Mouse (Mus musculus) thymus, postnatal 4 days (tissue): ENCODE results near the gene Actn1.

Experiments used
- DNase-seq: peaks from one replicate; pipeline ENCODE4 v3.0.0; 2021

Actn1 gene

GRCm38 (mm10) chr12:80258520-80259215 is 1.5 kb downstream of the Actn1 start:
- peak; percentile 58 for DNase-seq

DNA sequence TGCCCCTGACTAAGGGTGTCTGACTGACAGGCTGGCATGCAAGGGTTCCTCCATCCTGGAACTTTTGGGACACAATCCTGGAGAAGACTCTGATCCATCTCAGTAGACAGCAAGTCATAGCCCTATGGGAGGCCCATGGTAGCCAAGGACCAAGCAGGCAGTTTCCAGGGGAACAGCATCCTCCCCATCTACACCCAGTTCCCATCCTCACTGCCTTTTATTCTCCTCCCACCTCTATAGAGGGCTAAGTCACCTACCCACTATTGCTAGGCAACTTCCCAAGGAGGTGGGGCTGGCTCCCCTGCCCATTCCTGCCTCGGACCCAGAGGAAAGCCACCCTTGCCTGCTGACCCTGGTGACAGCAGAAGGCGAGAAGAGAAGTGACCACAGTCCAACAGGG is 8.2 kb downstream of the Actn1 start:
- no peak for DNase-seq

GRCm38 (mm10) chr12:80251554-80251953 is 8.6 kb downstream of the Actn1 start:
- no peak for DNase-seq

- DNase-seq: no peak
These were observed 10.6 kb downstream of the Actn1 start for GRCm38 (mm10) chr12:80249539-80249938.

DNA sequence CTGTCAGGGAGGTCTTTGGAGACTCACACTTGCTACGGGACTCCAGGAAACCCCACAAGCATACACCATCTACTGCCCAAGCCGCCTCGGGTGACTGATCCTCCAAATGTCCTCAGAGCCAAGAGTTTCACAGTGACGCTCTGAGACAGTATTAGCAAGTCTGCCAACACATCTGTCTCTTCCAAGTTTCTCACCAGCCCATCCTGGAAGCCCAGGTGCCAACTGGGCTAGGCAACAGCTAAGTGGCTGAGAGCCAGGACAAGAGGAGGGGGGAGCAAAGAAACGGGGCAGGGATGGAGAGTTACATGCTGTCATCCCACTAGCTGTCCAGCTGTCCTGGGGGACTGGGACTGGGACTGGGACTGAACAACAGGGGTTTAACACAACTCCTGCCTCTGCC is 13.1 kb downstream of the Actn1 start:
- no peak for DNase-seq

DNA sequence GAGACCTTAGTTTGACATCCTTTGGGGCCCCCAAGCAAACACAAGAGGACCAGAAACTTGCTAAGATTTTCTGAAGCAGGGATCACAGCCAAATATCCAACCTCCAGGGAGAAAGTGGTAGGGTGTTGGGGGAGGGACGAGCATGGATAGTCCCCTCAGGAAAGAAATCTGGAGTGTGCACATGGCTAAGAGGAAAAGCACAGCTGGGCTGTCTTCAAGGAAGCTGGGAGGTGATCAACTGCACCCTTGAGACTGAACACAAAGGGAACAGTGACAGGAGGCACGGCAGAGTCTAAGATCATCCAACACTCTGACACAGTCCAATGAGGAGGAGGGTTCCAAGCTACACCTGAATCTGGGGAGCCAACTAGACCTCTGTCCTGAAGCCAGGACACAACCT is 13.7 kb downstream of the Actn1 start:
- no peak for DNase-seq

- DNase-seq: no peak
These were observed 15.4 kb downstream of the Actn1 start for GRCm38 (mm10) chr12:80244755-80245154.

GRCm38 (mm10) chr12:80244127-80244526 is 16.0 kb downstream of the Actn1 start:
- DNase-seq: no peak

DNA sequence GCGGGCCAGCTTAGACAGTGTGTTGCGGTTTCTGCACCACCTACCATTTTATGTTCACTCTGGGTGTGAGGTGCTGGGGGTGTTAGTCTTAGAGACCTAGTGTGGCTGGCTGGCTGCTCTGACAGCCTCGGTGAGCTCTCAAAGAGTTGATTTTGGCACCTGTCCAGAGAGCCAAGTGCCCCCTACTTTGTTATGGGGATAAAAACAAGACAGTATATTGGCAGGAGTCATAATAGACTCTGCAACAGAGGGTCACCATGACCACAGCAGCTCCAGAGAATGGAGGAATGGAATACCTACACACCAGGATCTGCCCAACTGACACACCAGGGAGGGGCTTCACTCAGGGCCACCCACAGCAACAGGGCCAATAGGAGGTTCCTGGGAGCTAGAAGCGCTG is 16.8 kb downstream of the Actn1 start:
- DNase-seq: no peak

DNA sequence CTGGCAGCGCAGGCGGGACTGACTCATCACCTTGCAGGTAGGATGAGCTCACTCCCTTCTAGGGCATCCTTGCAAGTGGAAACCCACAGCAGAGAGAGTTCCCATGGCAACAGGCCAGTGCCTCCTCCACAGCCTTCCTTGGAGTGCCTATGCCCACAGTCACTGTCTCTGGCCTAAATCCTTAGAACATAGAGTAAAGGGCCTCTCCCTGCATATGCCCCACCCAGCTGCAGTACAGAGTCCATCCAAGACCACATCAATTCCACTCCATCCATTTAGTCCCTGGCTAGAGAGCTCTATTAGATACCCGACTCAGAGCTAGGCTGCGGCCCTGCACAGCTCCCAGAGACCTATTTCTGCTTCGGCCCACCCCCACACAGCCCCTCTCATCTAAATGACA is 20.7 kb downstream of the Actn1 start:
- DNase-seq: no peak

DNA sequence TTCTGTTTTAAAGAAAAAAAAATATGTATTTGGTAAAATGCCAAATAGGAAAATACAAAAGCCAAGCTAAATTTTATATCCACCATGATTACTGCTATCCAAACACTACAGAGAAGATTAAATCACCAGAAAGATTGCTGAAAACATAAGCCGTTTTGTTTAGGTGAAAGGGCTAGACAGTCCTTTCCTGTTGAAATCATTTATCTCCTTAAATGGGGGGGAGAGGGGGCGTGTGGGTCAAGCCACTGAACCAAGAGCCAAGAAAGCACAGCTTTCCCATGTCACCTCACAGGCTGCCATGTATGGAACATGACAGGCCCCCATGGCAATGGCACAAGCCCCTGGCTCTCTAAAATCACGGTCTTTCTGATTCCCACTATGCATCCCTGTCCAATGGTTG is 21.6 kb downstream of the Actn1 start:
- DNase-seq: no peak

GRCm38 (mm10) chr12:80235295-80235694 is 24.9 kb downstream of the Actn1 start:
- no peak for DNase-seq

DNA sequence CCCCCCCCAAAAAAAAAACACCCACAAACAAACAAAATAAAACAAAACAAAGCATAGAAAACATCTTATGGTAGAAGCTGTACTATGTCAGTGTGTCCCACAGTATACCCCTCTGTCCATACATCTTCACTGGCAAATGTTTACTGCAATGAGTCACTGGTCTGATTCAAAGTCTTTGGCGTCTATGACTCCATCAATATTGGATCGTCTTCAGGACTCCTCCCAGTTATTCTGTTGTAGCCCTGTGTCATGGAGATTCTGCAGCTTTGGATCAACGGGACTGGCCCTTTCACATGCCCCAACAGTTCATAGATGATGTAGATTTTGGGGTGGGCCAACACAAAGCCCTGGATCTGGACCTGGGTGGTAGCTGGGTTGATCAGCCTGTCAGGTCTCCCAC is 25.9 kb downstream of the Actn1 start:
- DNase-seq: no peak

DNA sequence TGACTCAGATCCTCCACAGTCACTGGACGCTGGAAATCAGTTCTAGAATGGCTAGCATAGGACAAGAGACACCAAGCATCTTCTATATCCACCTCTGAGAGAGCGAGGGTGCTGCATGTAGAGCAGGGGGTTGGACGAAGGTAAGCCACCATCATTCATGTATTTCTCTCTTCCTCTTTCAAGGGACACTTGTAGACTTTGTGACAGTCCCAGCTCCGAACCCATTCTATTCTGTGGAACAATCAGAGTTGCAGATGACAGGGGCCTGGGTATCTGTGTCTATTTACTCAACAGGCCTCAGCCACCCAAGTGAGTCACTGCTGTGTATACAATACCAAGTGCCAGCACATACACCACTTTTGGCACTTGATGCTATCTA is 27.3 kb downstream of the Actn1 start:
- no peak for DNase-seq

- no peak for DNase-seq
These were observed 27.9 kb downstream of the Actn1 start for GRCm38 (mm10) chr12:80232076-80232839.

DNA sequence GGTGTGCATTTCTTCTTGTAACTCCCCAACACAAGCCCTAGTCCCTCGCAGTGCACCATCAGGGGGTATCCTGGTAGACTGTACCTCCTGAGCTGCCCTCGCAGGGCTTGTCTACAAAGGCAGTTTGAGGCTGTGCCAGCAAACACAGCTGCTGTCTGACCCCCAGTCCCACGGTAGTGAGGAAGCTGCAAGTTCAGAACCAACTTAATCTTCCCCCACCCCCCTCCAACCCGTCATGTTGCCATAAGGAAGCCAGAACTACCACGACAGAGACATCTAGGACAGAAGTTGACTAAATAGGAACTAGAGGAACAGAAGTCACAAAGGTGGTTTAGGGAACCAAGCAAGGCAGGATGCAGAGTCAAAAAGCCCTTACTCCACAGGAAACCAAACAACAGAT is 28.9 kb downstream of the Actn1 start:
- peak; percentile 52 for DNase-seq

DNA sequence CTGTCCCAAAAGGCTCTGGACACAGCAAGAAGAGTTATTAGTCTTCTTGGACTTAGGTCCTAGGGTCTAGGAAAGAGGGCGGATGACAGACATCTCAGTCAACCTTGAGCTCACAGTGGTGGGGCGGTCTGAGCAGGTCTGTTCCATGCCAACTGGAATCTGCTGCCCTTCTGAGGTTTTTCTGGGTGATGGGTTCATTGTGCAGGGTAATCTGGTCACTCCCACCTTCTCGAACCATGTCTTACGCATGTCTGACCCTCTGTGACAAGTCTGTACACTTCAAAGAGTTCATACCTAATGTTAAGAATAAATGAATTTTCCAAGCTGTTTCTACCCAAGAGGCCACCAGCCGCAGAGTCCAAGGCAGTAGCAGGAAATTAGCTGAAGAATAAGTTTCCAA is 29.3 kb downstream of the Actn1 start:
- no peak for DNase-seq

- no peak for DNase-seq
These were observed 30.0 kb downstream of the Actn1 start for GRCm38 (mm10) chr12:80230111-80230700.

- DNase-seq: peak; percentile 57
These were observed 31.0 kb downstream of the Actn1 start for GRCm38 (mm10) chr12:80229010-80229800.

- DNase-seq: no peak
These were observed 31.8 kb downstream of the Actn1 start for GRCm38 (mm10) chr12:80228356-80228755.

DNA sequence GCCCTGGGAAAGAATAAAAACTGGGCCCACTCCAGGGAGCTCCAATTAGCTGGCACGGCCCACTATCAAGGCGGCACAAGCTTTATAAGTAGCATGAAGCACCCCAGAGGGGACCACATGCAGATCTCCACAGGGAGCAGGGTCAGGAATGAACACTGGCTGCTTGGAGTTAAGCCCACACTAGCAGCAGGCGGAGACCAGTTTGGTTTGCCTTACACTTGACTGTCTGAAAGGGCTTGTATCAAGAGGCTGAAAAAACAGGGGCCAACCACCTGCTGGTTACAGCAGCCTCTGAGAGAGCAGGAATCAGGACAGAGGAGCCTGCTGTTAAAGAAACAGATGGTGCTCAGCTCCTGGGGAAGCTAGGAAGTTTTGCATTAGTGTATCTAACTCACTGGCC is 32.3 kb downstream of the Actn1 start:
- DNase-seq: peak; percentile 40

- no peak for DNase-seq
These were observed 34.1 kb downstream of the Actn1 start for GRCm38 (mm10) chr12:80226101-80226500.

GRCm38 (mm10) chr12:80224241-80224731 is 35.9 kb downstream of the Actn1 start:
- DNase-seq: no peak
